Mouse (Mus musculus) liver, embryonic 15.5 days (tissue): ENCODE data around the gene Znhit6. TPM values are rescaled to one million over a fixed set of nuclear protein-coding genes. Genes with fewer than 3 reads are reported as not detected.

Experiments
- ATAC-seq: fragments of 200-750 bp; cut with Nextera tagmentation; 2 replicates; pipeline ENCODE4 v1.8.0; 2017; ENCODE audit warnings: moderate number of reproducible peaks, mild to moderate bottlenecking, moderate library complexity; ENCODE audit not compliant: insufficient read depth
- H3K27ac ChIP-seq: fragments of 300-500 bp; sonication (generic); replicated peaks from 2 replicates; pipeline ENCODE4 v1.5.1; 2015; ENCODE audit warnings: mild to moderate bottlenecking, inconsistent platforms
- H3K27me3 ChIP-seq: fragments of 300-500 bp; sonication (generic); 2 replicates; pipeline ENCODE4 v1.6.1; 2015; ENCODE audit warnings: mild to moderate bottlenecking, inconsistent platforms
- H3K36me3 ChIP-seq: fragments of 300-500 bp; sonication (generic); replicated peaks from 2 replicates; pipeline ENCODE4 v1.6.1; 2015; ENCODE audit warnings: moderate library complexity, mild to moderate bottlenecking, inconsistent platforms
- H3K4me1 ChIP-seq: fragments of 300-500 bp; sonication (generic); replicated peaks from 2 replicates; pipeline ENCODE4 v1.6.1; 2015; ENCODE audit warnings: inconsistent platforms
- H3K4me2 ChIP-seq: fragments of 300-500 bp; sonication (generic); 2 replicates; pipeline ENCODE4 v1.6.1; 2015; ENCODE audit warnings: moderate library complexity, mild to moderate bottlenecking, inconsistent platforms
- H3K4me3 ChIP-seq: fragments of 300-500 bp; sonication (generic); replicated peaks from 2 replicates; pipeline ENCODE4 v1.5.1; 2015; ENCODE audit warnings: mild to moderate bottlenecking, inconsistent platforms
- H3K9ac ChIP-seq: fragments of 300-500 bp; sonication (generic); 2 replicates; pipeline ENCODE4 v1.6.1; 2015; ENCODE audit warnings: moderate library complexity, mild to moderate bottlenecking, inconsistent platforms
- H3K9me3 ChIP-seq: fragments of 300-500 bp; sonication (generic); replicated peaks from 2 replicates; pipeline ENCODE4 v1.6.1; 2016; ENCODE audit warnings: inconsistent platforms
- WGBS: fragments of 180-500 bp; shearing (Covaris S2); methylation state at CpG from one replicate; pipeline ENCODE4 v1.1.7; 2015; ENCODE audit warnings: mixed read lengths; ENCODE audit not compliant: insufficient replicate concordance; 5-methylcytosine and 5-hydroxymethylcytosine counted together
- polyA plus RNA-seq: library from polyadenylated mRNA; unstranded; fragments of >200 nt; fragmentation: Nextera tagmentation; extraction: Ambion mirVana; gene quantifications from 2 replicates; pipeline ENCODE4 v1.2.1, GENCODE M21; 2015

The Znhit6 gene
- polyA plus RNA-seq, 1 experiment from 2014 or later = 10.1 TPM

DNA sequence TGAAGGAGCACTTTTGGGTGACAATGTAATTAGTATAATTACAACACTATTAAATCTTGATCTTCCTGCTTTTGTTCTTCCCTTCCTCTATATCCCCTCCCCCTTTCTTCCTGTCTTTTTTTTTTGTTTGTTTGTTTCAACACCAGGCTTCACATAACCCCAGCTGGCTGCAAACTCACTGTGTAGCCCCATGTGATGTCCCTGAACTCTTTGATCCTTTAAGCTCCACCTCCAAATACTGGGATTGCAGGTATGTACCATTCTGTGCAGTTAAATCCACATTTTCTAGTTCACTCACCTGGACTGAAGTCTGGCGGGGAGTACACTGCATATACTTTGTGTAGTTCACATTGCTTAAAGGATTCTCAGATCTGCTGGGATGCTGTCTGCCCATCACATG lies 50.1 kb downstream of the Znhit6 start:
- ATAC-seq = no peak
- Histone ChIP-seq H3K4me1 (no peaks in the 10 kb centered on the region), H3K27ac (no peak overlapping the region), H3K4me2 (no peak overlapping the region), H3K36me3 (no peaks in the 10 kb centered on the region), H3K4me3 (no peak overlapping the region), H3K9me3 (no peaks in the 10 kb centered on the region), H3K9ac (no peak overlapping the region), H3K27me3 (no peaks in the 10 kb centered on the region)
- WGBS = 63% methylated on average over 1 of the region's 1 CpGs

DNA sequence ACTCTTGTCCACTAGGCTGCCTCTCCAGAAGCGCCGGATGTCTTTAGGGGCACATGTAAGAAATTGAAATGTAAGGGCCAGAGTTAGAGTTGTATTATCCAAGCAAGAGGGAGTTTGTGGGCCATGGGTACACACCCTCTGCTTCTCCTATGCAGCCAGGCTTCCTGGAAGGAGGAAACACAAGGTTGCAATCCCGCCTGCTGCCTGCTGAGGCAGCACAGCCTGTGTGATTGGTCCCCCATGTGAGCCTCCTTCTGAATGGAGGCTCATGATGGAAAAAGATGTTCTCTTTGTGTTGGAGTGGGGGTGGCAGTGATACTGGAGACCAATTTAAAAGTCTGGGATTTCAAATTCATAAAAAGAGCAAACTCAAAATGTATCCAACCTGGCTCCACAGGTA lies 51.8 kb downstream of the Znhit6 start:
- H3K27ac ChIP-seq = no peak overlapping the region
- no peaks in the 10 kb centered on the region for H3K27me3 ChIP-seq
- H3K9me3 ChIP-seq = no peaks in the 10 kb centered on the region
- H3K4me1 ChIP-seq = no peaks in the 10 kb centered on the region
- no peak overlapping the region for H3K9ac ChIP-seq
- 66% methylated on average over 3 of the region's 3 CpGs for whole genome bisulfite sequencing
- no peak overlapping the region for H3K4me2 ChIP-seq
- no peak overlapping the region for H3K4me3 ChIP-seq
- H3K36me3 ChIP-seq = no peaks in the 10 kb centered on the region
- no peak for ATAC-seq

DNA sequence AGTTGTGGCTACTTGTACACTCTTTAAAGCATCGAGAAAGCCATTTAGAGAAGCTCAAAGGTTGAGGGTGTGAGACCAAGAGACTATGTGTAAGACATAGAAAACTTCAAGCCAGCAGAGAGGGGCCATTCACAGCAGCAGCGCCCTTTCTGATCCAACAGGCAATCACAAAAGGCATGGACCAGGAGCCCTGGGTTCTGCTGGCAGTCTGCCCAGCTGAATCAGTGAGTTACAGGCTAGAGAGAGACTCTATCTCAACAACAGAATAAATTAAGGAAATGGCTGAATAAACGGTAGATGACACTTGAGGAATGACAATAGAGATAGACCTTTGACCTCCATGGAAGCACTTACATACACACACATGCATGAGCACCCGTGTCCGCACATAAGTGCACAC lies 52.6 kb downstream of the Znhit6 start:
- no peaks in the 10 kb centered on the region for H3K9me3 ChIP-seq
- H3K4me1 ChIP-seq = no peaks in the 10 kb centered on the region
- H3K36me3 ChIP-seq = no peaks in the 10 kb centered on the region
- ATAC-seq = no peak
- H3K27me3 ChIP-seq = no peaks in the 10 kb centered on the region
- no peak overlapping the region for H3K27ac ChIP-seq
- no peak overlapping the region for H3K9ac ChIP-seq
- no peak overlapping the region for H3K4me2 ChIP-seq
- H3K4me3 ChIP-seq = no peak overlapping the region
- 53% methylated on average over 5 of the region's 5 CpGs for WGBS

DNA sequence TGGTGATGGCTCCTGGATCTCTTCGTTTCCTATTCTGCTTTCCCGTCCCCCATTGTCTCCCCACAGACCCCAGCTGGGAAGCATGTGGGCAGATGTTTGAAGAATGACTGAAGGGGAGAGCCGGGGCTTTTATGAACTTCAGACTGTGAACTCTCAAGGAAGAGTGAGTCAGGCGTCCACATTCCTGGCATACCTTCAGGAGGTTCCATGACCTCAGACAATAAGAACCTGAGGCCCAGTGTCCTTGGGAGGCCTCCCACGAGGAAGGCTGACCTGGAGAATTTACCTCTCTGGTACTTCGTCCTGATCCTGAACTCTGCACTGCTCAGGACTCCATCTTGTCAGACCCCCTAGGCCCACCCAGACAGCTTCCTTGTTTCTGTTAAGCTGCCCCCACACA lies 56.9 kb downstream of the Znhit6 start:
- Histone ChIP-seq H3K27me3 (no peaks in the 10 kb centered on the region), H3K36me3 (no peaks in the 10 kb centered on the region), H3K4me2 (no peak overlapping the region), H3K4me3 (no peak overlapping the region), H3K4me1 (0 out of 2 replicates have a peak, but pooled peaks cover 4% of the 10 kb centered on the region), H3K27ac (no peak overlapping the region), H3K9me3 (no peaks in the 10 kb centered on the region), H3K9ac (no peak overlapping the region)
- no peak for ATAC-seq
- 24% methylated on average over 6 of the region's 6 CpGs for WGBS

DNA sequence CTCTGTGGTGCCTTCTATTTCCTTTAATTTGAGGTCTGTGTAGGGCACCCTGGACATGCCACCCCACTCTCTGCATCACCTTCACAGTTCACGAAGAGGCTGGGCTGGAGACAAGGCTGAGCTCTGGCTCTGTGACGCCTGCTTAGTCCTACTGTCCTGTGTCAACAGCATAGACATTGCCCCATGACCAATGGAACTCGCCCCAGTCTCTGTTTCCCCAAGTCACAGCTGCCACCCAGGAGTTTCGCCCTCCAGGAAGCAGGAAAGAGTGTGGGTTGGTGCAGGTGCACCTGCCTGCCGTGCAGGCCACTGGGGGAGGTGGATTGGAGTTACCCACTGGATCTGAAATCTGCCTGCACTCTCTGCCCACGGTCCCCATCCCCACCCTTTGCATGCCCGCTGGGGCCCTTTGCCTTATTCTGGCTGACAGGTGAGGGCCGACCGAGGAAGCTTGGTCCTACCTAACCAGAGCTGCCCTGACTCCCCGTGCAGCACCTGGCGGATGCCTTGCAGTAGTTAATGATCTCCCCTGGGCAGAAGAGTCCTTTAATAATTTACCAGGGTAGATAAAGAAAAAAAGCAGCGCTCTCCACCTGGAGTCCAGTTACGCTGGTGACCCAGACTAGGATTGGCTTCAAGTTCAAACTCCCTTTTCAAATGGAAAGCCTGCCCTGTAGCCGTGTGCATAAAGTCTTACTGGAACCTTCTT lies 58.2 kb downstream of the Znhit6 start:
- Histone ChIP-seq H3K4me1 (0 out of 2 replicates have a peak, but pooled peaks cover 4% of the 10 kb centered on the region), H3K36me3 (no peaks in the 10 kb centered on the region), H3K4me2 (peak overlapping the region; percentile 41), H3K9me3 (no peaks in the 10 kb centered on the region), H3K4me3 (no peak overlapping the region), H3K27me3 (no peaks in the 10 kb centered on the region), H3K27ac (no peak overlapping the region), H3K9ac (no peak overlapping the region)
- ATAC-seq = peak; percentile 71
- 60% methylated on average over 14 of the region's 14 CpGs for WGBS

DNA sequence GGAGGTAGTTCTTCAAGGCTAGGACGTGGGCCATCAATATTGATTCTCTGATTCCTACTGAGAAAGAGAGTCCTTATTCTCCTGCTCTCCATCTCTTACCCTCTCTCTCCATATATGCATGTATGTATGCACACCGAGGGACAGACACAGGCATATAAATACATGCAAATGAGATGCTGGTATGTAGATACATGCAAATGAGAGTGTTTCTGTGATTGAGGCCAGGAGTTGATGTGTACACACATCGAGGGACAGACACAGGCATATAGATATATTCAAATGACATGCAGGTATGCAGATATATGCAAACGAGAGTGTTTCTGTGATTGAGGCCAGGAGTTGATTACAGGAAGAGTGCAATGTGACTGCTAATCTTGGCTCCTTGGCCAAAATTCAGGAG lies 64.2 kb downstream of the Znhit6 start:
- H3K36me3 ChIP-seq = no peaks in the 10 kb centered on the region
- no peaks in the 10 kb centered on the region for H3K27me3 ChIP-seq
- H3K4me1 ChIP-seq = no peaks in the 10 kb centered on the region
- no peak overlapping the region for H3K4me3 ChIP-seq
- ATAC-seq = no peak
- no peak overlapping the region for H3K4me2 ChIP-seq
- no peak overlapping the region for H3K27ac ChIP-seq
- H3K9me3 ChIP-seq = no peaks in the 10 kb centered on the region
- 48% methylated on average over 4 of the region's 4 CpGs for WGBS
- H3K9ac ChIP-seq = no peak overlapping the region

DNA sequence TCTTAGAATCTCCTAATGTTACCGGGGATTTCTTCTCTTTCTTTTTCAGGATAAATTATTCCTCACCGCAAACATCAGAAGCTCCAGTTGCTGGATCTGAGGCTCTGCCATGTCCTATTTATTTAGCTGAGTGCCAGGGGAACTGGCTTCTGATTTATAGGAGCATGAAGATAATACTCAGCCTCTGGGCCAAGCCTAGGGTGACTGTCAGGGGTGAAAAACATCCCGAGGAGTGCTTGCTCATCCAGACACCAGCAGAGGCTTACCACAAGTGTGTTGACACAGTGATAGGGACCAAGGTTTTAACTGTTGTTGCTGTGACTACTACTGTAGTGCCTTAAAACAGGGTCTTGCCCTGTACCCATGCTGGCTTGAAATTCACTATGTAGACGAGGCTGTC lies 64.6 kb downstream of the Znhit6 start:
- H3K4me1 ChIP-seq = no peaks in the 10 kb centered on the region
- H3K27me3 ChIP-seq = no peaks in the 10 kb centered on the region
- H3K9me3 ChIP-seq = no peaks in the 10 kb centered on the region
- ATAC-seq = no peak
- H3K4me3 ChIP-seq = no peak overlapping the region
- H3K27ac ChIP-seq = no peak overlapping the region
- WGBS = 61% methylated on average over 4 of the region's 4 CpGs
- no peak overlapping the region for H3K4me2 ChIP-seq
- no peaks in the 10 kb centered on the region for H3K36me3 ChIP-seq
- no peak overlapping the region for H3K9ac ChIP-seq

DNA sequence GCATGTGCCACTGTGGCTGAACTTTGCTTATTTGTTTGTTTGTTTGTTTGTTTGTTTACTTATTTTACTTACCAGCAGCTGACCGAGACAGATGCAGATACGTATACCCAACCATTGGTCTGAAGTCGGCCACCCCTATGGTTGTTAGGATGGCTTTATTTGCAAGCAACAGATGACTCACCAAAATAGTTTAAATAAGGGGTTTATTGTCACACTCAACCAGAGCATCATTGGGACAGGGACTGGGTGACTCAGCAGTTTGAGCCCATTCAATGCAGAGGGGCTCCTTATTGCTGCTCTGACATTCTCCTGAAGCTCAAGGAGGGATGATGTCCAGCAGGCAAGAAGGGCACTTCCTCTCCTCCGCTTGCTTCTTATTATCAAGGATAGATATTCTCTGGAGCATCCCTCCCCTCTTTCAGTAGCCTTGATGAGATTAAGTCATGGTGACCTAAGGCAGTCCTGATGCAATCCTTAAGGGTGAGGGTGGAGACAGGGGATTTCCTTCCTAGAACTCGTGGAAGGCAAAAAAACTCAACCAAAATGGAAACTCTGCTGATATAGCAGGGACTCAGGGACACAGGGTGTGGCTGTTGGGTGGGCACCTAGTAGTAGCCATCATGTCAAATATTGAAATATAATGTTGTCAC lies 65.2 kb downstream of the Znhit6 start:
- no peak overlapping the region for H3K4me2 ChIP-seq
- no peaks in the 10 kb centered on the region for H3K27me3 ChIP-seq
- 54% methylated on average over 5 of the region's 5 CpGs for WGBS
- ATAC-seq = no peak
- H3K36me3 ChIP-seq = no peaks in the 10 kb centered on the region
- H3K4me3 ChIP-seq = no peak overlapping the region
- H3K9ac ChIP-seq = no peak overlapping the region
- H3K27ac ChIP-seq = no peak overlapping the region
- H3K4me1 ChIP-seq = no peaks in the 10 kb centered on the region
- no peaks in the 10 kb centered on the region for H3K9me3 ChIP-seq

DNA sequence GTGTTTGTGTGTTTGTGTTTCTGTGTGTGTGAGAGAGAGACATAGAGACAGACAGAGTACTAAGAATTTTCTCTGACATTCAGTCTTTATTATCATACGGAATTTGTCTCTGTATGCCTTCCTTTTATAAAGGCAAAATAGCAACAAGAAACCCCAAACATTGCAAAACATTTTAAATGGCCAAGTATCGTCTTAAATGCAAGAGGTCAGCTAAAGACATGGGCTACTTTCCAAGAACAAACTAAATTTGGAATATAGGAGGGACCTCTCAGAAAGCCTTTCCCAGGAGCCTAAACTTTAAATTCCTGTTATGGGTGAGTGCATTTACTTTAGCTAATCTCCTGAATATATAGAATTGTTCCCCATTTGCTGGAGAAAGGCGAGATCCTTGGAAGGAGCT lies 65.9 kb downstream of the Znhit6 start:
- no peak for ATAC-seq
- Histone ChIP-seq H3K4me2 (no peak overlapping the region), H3K4me1 (no peaks in the 10 kb centered on the region), H3K27ac (no peak overlapping the region), H3K36me3 (no peaks in the 10 kb centered on the region), H3K4me3 (no peak overlapping the region), H3K9ac (no peak overlapping the region), H3K9me3 (no peaks in the 10 kb centered on the region), H3K27me3 (no peaks in the 10 kb centered on the region)
- WGBS = 55% methylated on average over 3 of the region's 3 CpGs

DNA sequence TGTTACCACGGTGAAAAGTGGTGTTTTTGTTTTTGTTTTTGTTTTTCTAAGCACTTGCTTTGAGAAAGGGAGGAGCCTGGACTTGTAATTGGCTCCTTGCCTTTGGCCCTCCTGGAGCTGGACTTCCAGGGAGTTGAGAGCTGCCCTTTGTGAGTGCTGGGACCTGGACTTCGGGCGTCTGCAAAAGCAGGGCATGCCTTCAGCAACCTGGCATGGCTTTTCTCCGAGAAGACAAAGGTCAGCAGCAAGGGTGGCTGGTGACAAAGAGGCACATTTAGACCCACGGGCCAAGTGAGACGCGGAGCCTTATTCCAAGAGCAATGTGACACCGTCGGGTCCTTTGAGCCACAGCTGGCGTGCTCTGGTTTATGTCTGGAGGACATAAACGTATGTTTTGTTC lies 66.9 kb downstream of the Znhit6 start:
- Histone ChIP-seq H3K4me3 (no peak overlapping the region), H3K4me2 (no peak overlapping the region), H3K27me3 (peaks cover 8% of the 10 kb centered on the region), H3K36me3 (no peaks in the 10 kb centered on the region), H3K4me1 (no peaks in the 10 kb centered on the region), H3K9ac (no peak overlapping the region), H3K9me3 (no peaks in the 10 kb centered on the region), H3K27ac (no peak overlapping the region)
- no peak for ATAC-seq
- WGBS = 52% methylated on average over 11 of the region's 11 CpGs

DNA sequence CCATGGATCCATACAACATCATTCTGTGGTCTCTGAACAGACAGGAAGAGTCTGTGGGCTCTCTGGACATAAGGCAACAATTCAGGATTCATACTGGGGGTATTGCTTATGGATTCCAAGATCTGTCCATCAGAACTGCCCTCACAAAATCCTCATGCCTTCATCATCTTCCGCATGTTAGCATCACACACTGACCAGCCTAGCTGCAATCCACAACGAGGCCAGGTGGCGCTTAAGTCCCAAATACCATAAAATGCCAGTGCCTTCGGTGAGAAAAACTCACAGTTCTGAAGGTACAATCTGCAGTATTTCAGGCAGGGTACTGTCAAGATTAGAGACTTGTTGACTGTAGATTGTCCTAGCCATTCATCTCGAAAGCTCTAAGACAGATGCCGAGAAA lies 69.5 kb downstream of the Znhit6 start:
- no peak overlapping the region for H3K27ac ChIP-seq
- H3K4me3 ChIP-seq = no peak overlapping the region
- H3K4me2 ChIP-seq = no peak overlapping the region
- 64% methylated on average over 6 of the region's 6 CpGs for WGBS
- ATAC-seq = no peak
- H3K4me1 ChIP-seq = no peaks in the 10 kb centered on the region
- no peaks in the 10 kb centered on the region for H3K36me3 ChIP-seq
- peaks cover 34% of the 10 kb centered on the region for H3K27me3 ChIP-seq
- no peak overlapping the region for H3K9ac ChIP-seq
- no peaks in the 10 kb centered on the region for H3K9me3 ChIP-seq

DNA sequence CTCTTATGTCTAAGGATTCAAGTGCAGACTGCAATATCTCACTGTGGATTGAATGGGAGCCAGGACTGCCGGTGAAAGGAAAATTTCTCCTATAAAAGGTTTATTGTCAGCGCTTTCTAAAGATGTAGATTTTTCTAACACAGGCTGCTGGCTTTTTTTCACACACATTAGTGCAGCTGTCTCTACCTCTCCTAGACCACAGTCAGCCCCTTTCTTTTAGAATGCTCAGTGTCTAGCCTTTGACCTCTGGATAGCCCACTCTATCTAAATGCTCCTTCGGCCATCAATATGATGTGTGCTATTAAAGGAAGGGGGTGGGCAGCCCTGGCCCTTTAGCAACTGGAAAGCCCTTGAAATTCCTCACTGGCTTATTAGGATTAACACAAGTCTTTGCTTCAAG lies 70.0 kb downstream of the Znhit6 start:
- H3K9me3 ChIP-seq = no peaks in the 10 kb centered on the region
- WGBS = 75% methylated on average over 3 of the region's 3 CpGs
- ATAC-seq = no peak
- no peaks in the 10 kb centered on the region for H3K4me1 ChIP-seq
- H3K36me3 ChIP-seq = no peaks in the 10 kb centered on the region
- peaks cover 39% of the 10 kb centered on the region for H3K27me3 ChIP-seq
- H3K4me3 ChIP-seq = no peak overlapping the region
- no peak overlapping the region for H3K9ac ChIP-seq
- no peak overlapping the region for H3K27ac ChIP-seq
- H3K4me2 ChIP-seq = no peak overlapping the region
